ENCODE assay signal across 10 mouse cellular contexts in the genomic region with DNA sequence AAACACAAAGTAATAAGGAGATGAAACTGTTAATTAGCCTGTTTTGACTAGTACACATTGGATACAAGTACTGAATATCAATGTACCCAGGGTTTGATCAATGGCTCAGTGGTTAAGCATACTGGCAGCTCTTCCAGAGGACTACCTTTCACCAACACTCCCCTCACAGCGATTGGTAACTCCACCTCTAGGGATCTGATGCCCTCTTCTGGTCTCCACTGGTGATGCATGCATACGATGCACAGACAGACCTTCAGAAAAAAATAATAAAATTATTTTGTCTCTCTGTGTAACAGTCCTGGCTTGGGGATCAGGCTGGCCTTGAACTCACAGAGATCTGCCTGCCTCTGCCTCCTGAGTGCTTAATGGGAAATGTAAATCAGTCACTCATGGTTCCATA. TPM values are rescaled to one million over a fixed set of nuclear protein-coding genes. Genes with fewer than 3 reads are reported as not detected.
A peak's percentile ranks its signal among the peaks of the same experiment; 100 is the strongest.
DNase-seq lines count a peak whose midpoint lies in the region; ATAC-seq and TF ChIP-seq lines count a peak whose summit lies in the region.
"Had no signal": no experiment of that assay in that cellular context is flagged by ENCODE, and none has a peak within 500 bp of the region (broad histone marks: within the 10 kb centered on the region; RNA-seq: fewer than 3 reads in every experiment).

No protein-coding gene starts in this region.

- WGBS in kidney, adult 2 months, result 32% methylated on average over 2 of the region's 2 CpGs
- 51% methylated on average over 2 of the region's 2 CpGs for WGBS in kidney, embryonic 16.5 days
- WGBS in midbrain, embryonic 16.5 days, result 46% methylated on average over 2 of the region's 2 CpGs

- no peak overlapping the region for H3K4me2 ChIP-seq in kidney, embryonic 16.5 days (replicated peaks; ENCODE audit: low read depth, low read length)
- H3K4me2 ChIP-seq in CH12.LX (ENCODE audit: insufficient read depth, low read depth, poor library complexity, severe bottlenecking), result no peak overlapping the region
- H3K4me2 ChIP-seq in midbrain, embryonic 16.5 days (ENCODE audit: low read length), result no peak overlapping the region
- H3K4me2 ChIP-seq: midbrain, embryonic 12.5 days had no signal

- no peaks in the 10 kb centered on the region for H3K9me3 ChIP-seq in kidney, embryonic 16.5 days (ENCODE audit: low read length)
- no peaks in the 10 kb centered on the region for H3K9me3 ChIP-seq in CH12.LX (replicated peaks; ENCODE audit: low read length)
- H3K9me3 ChIP-seq in midbrain, embryonic 16.5 days (replicated peaks; ENCODE audit: control insufficient read depth, low read length, poor library complexity, severe bottlenecking), result no peaks in the 10 kb centered on the region
- H3K9me3 ChIP-seq: midbrain, embryonic 12.5 days had no signal

- in situ Hi-C loops in CH12.LX (cut with MboI; ENCODE audit: low pct_ligation_motif_present, low pct_unique_long_range_greater_than_20kb, low sequenced_read_pairs), result no loop called here

- no peaks in the 10 kb centered on the region for H3K79me2 ChIP-seq in CH12.LX (replicated peaks; ENCODE audit: control insufficient read depth, extremely low read depth, insufficient read depth, poor library complexity, severe bottlenecking)

- no peaks in the 10 kb centered on the region for H3K27me3 ChIP-seq in kidney, adult 2 months (replicated peaks; ENCODE audit: control insufficient read depth, insufficient read depth, low read length)
- H3K27me3 ChIP-seq in kidney, embryonic 16.5 days (ENCODE audit: insufficient read depth, low read length), result no peaks in the 10 kb centered on the region
- H3K27me3 ChIP-seq in CH12.LX (replicated peaks), result no peaks in the 10 kb centered on the region
- H3K27me3 ChIP-seq in midbrain, embryonic 16.5 days (ENCODE audit: control insufficient read depth, insufficient read depth, low read depth, low read length), result no peaks in the 10 kb centered on the region
- H3K27me3 ChIP-seq: midbrain, embryonic 12.5 days had no signal

- TF ChIP-seq CTCF in kidney, adult 2 months (conservative IDR thresholded peaks at IDR 0.05; ENCODE audit: insufficient read depth, insufficient read length, low read depth, low read length), result peak; percentile 51
- TF ChIP-seq CTCF in CH12.LX (conservative IDR thresholded peaks at IDR 0.05 in 1 of 2, IDR thresholded peaks at IDR 0.05 in 1 of 2; ENCODE audit: low read depth in 2 of 2, low read length in 2 of 2), result peak; percentile 47 to 74; a peak in 3 of 4 replicates
- TF ChIP-seq CTCF in cortical plate, adult 2 months (IDR thresholded peaks at IDR 0.05; ENCODE audit: extremely low read depth, insufficient read depth, low read length), result peak; percentile 29; the same call in 1 of the 2 replicates

- no peak overlapping the region for H3K4me3 ChIP-seq in kidney, adult 2 months (ENCODE audit: insufficient read depth, low read depth, low read length)
- H3K4me3 ChIP-seq in kidney, embryonic 16.5 days (ENCODE audit: low read length), result no peak overlapping the region
- no peak overlapping the region for H3K4me3 ChIP-seq in CH12.LX (replicated peaks in 1 of 3; ENCODE audit: low read depth in 2 of 3, low read length in 2 of 3, poor library complexity in 1 of 3)
- H3K4me3 ChIP-seq in cortical plate, adult 2 months (ENCODE audit: insufficient read depth, low read length), result no peak overlapping the region
- no peak overlapping the region for H3K4me3 ChIP-seq in midbrain, embryonic 16.5 days (ENCODE audit: low read depth, low read length)
- H3K4me3 ChIP-seq: midbrain, embryonic 12.5 days had no signal

- H3K4me1 ChIP-seq in kidney, adult 2 months (ENCODE audit: control insufficient read depth, insufficient read depth, low read length), result no peaks in the 10 kb centered on the region
- H3K4me1 ChIP-seq in kidney, embryonic 16.5 days (ENCODE audit: insufficient read depth, low read length), result no peaks in the 10 kb centered on the region
- H3K4me1 ChIP-seq in CH12.LX (ENCODE audit: control insufficient read depth in 1 of 2, insufficient read depth in 2 of 2), result no peaks in the 10 kb centered on the region
- no peaks in the 10 kb centered on the region for H3K4me1 ChIP-seq in cortical plate, adult 2 months (ENCODE audit: control insufficient read depth, insufficient read depth, low read length)
- no peaks in the 10 kb centered on the region for H3K4me1 ChIP-seq in midbrain, embryonic 16.5 days (ENCODE audit: control insufficient read depth, insufficient read depth, low read length)
- H3K4me1 ChIP-seq: midbrain, embryonic 12.5 days had no signal

- no peak for TF ChIP-seq EP300 in CH12.LX (IDR thresholded peaks at IDR 0.05; ENCODE audit: low read length)

- H3K36me3 ChIP-seq in kidney, adult 2 months (ENCODE audit: control insufficient read depth, insufficient read depth, low read length), result no peaks in the 10 kb centered on the region
- no peaks in the 10 kb centered on the region for H3K36me3 ChIP-seq in kidney, embryonic 16.5 days (ENCODE audit: insufficient read depth, low read length)
- no peaks in the 10 kb centered on the region for H3K36me3 ChIP-seq in CH12.LX (replicated peaks in 1 of 2; ENCODE audit: control insufficient read depth in 1 of 2, insufficient read depth in 1 of 2, low read length in 1 of 2)
- H3K36me3 ChIP-seq in midbrain, embryonic 16.5 days (ENCODE audit: control insufficient read depth, insufficient read depth, low read length), result no peaks in the 10 kb centered on the region
- H3K36me3 ChIP-seq: midbrain, embryonic 12.5 days had no signal

- no peak overlapping the region for H3K9ac ChIP-seq in kidney, embryonic 16.5 days (replicated peaks; ENCODE audit: low read length)
- H3K9ac ChIP-seq in CH12.LX (ENCODE audit: insufficient read depth, low read depth), result no peak overlapping the region
- H3K9ac ChIP-seq in midbrain, embryonic 16.5 days (ENCODE audit: low read depth, low read length), result no peak overlapping the region
- H3K9ac ChIP-seq: midbrain, embryonic 12.5 days had no signal

- peak; percentile 57 for DNase-seq in kidney, adult 2 months
- peak; percentile 55 for DNase-seq in CH12.LX (ENCODE audit: extremely low read depth)
- DNase-seq in lung, postnatal 14 days, result peak; percentile 59
- DNase-seq in ovary, postnatal 10 days (ENCODE audit: low spot score), result no peak
- DNase-seq in gastrocnemius, postnatal 36 days, result no peak

- TF ChIP-seq POLR2A in kidney, adult 2 months (IDR thresholded peaks at IDR 0.05; ENCODE audit: low read depth, low read length), result no peak
- no peak for TF ChIP-seq POLR2A in CH12.LX (IDR thresholded peaks at IDR 0.05; ENCODE audit: low read depth, low read length)
- no peak for TF ChIP-seq POLR2A in cortical plate, adult 2 months (IDR thresholded peaks at IDR 0.05; ENCODE audit: extremely low read depth, insufficient read depth, low read length)

- dilution Hi-C loops in CH12.LX (cut with MboI; ENCODE audit: extremely low pct_ligation_motif_present, extremely low pct_unique_long_range_greater_than_20kb, low sequenced_read_pairs), result no loop called here

- intact Hi-C loops in gastrocnemius, postnatal 36 days (cut with DNase I), result no loop called here

- no peak overlapping the region for H3K27ac ChIP-seq in kidney, adult 2 months (ENCODE audit: insufficient read depth, low read depth, low read length)
- no peak overlapping the region for H3K27ac ChIP-seq in kidney, embryonic 16.5 days (ENCODE audit: low read length)
- H3K27ac ChIP-seq in CH12.LX (ENCODE audit: insufficient read depth, low read depth), result no peak overlapping the region
- H3K27ac ChIP-seq in cortical plate, adult 2 months (ENCODE audit: insufficient read depth, low read length), result no peak overlapping the region
- H3K27ac ChIP-seq in midbrain, embryonic 16.5 days (ENCODE audit: low read length), result no peak overlapping the region
- H3K27ac ChIP-seq: midbrain, embryonic 12.5 days had no signal

- no peak for ATAC-seq in kidney, embryonic 16.5 days (ENCODE audit: low FRiP score, low TSS enrichment)
- ATAC-seq in midbrain, embryonic 16.5 days, result no peak

- peak; percentile 71 for TF ChIP-seq RAD21 in CH12.LX (IDR thresholded peaks at IDR 0.05; ENCODE audit: low read depth, low read length)

TF ChIP-seq in CH12.LX, 34 proteins besides CTCF, POLR2A, EP300 and RAD21:
- TF ChIP-seq ZNF384 (IDR thresholded peaks at IDR 0.05; ENCODE audit: low read depth, low read length), result peak; percentile 46; the same call in 1 of the 2 replicates
- no peak for TF ChIP-seq GABPA (IDR thresholded peaks at IDR 0.05; ENCODE audit: insufficient replicate concordance, low read depth, low read length)
- TF ChIP-seq E2F4 (IDR thresholded peaks at IDR 0.05; ENCODE audit: insufficient replicate concordance, low read depth, low read length), result no peak
- peak; percentile 62 for TF ChIP-seq SMC3 (IDR thresholded peaks at IDR 0.05; ENCODE audit: low read depth, low read length)
TF ChIP-seq in CH12.LX: peak in this region for 2.

RNA-seq across cellular contexts. Expression of a gene that starts 15.3 kb away (rescaled TPM):
- 153 and 173 TPM in 2 replicates for polyA plus RNA-seq in kidney, adult 2 months (2012; rRNA removed)
- 603 and 613 TPM in 2 replicates for polyA plus RNA-seq in kidney, embryonic 16.5 days (2015; fragmentation: Nextera tagmentation; extraction: Ambion mirVana)
- total RNA-seq in CH12.LX (2012; rRNA removed) (1,038 and 1,073 TPM in 2 replicates), CH12.LX (2014; rRNA removed) (1,568 and 1,693 TPM in 2 replicates)
- 1,281 and 1,367 TPM in 2 replicates for polyA plus RNA-seq in CH12.LX (2012; ENCODE audit: insufficient read length, low read depth)
- polyA plus RNA-seq in cortical plate, adult 2 months (2012; rRNA removed), result 283 and 307 TPM in 2 replicates
- 461 and 495 TPM in 2 replicates for polyA plus RNA-seq in midbrain, embryonic 16.5 days (2015; fragmentation: Nextera tagmentation; extraction: Ambion mirVana)
- total RNA-seq in gastrocnemius, postnatal 36 days (2021), result 100 to 1,000 TPM; 186 to 222 TPM

RNA-seq across cellular contexts. Expression of a gene that starts 21.9 kb away (rescaled TPM):
- polyA plus RNA-seq in kidney, adult 2 months (2012; rRNA removed), result 0.91 and 1.1 TPM in 2 replicates
- polyA plus RNA-seq in kidney, embryonic 16.5 days (2015; fragmentation: Nextera tagmentation; extraction: Ambion mirVana), result 2.5 and 3.1 TPM in 2 replicates
- total RNA-seq in CH12.LX (2012; rRNA removed), result not detected in 2 replicates
- total RNA-seq in CH12.LX (2014; rRNA removed), result not detected in 2 replicates
- not detected in 2 replicates for polyA plus RNA-seq in CH12.LX (2012; ENCODE audit: insufficient read length, low read depth)
- polyA plus RNA-seq in cortical plate, adult 2 months (2012; rRNA removed), result 0.59 and 1.0 TPM in 2 replicates
- polyA plus RNA-seq in midbrain, embryonic 16.5 days (2015; fragmentation: Nextera tagmentation; extraction: Ambion mirVana), result 0.49 and 0.52 TPM in 2 replicates
- total RNA-seq in gastrocnemius, postnatal 36 days (2021), result under 1 TPM in 1 of 2 experiments, not detected in 1; 0.17 TPM

RNA-seq across cellular contexts. Expression of a gene that starts 52.4 kb away (rescaled TPM):
- not detected in 2 replicates for polyA plus RNA-seq in kidney, adult 2 months (2012; rRNA removed)
- polyA plus RNA-seq in kidney, embryonic 16.5 days (2015; fragmentation: Nextera tagmentation; extraction: Ambion mirVana), result not detected in 2 replicates
- total RNA-seq in CH12.LX (2012; rRNA removed), result not detected in 2 replicates
- total RNA-seq in CH12.LX (2014; rRNA removed), result not detected in 2 replicates
- polyA plus RNA-seq in CH12.LX (2012; ENCODE audit: insufficient read length, low read depth), result not detected in 2 replicates
- polyA plus RNA-seq in cortical plate, adult 2 months (2012; rRNA removed), result not detected in 2 replicates
- polyA plus RNA-seq in midbrain, embryonic 16.5 days (2015; fragmentation: Nextera tagmentation; extraction: Ambion mirVana), result not detected in 2 replicates
- not detected for total RNA-seq in gastrocnemius, postnatal 36 days (2021)
- total RNA-seq: heart, postnatal 14 days had no signal
- polyA plus RNA-seq: midbrain, embryonic 12.5 days had no signal

Comparison
In these comparisons a context has a peak if more than half of its experiments do, and no peak if none do; other contexts are left out.
1. DNase-seq: peak in kidney, adult 2 months (single experiment), CH12.LX (single experiment) and lung, postnatal 14 days (single experiment); none in ovary, postnatal 10 days (single experiment) and gastrocnemius, postnatal 36 days (0 of 2).
2. Peak in every context shown above with its lines, with median percentiles within 50 percentile points of each other: CTCF ChIP-seq.